Mouse (Mus musculus) intestine, embryonic 14.5 days (tissue): Measurements from ENCODE around the gene Fam76b. TPM values are rescaled to one million over a fixed set of nuclear protein-coding genes. Genes with fewer than 3 reads are reported as not detected.

Source experiments
- ATAC-seq: fragments of 200-750 bp; cut with Nextera tagmentation; replicated peaks from 2 replicates; pipeline ENCODE4 v1.8.0; 2017; ENCODE audit warnings: low read depth, moderate number of reproducible peaks, moderate TSS enrichment, moderate library complexity; ENCODE audit not compliant: low FRiP score, low TSS enrichment
- DNase-seq: peaks from one replicate; pipeline ENCODE4 v3.0.0-alpha.2; 2018; ENCODE audit warnings: low spot score
- H3K27ac ChIP-seq: fragments of 300-500 bp; sonication (generic); 2 replicates; pipeline ENCODE4 v1.5.1; 2014; ENCODE audit warnings: low read depth, mild to moderate bottlenecking, control low read depth
- H3K27me3 ChIP-seq: fragments of 300-500 bp; sonication (generic); replicated peaks from 2 replicates; pipeline ENCODE4 v1.6.1; 2014; ENCODE audit warnings: low read length, control low read depth; ENCODE audit not compliant: control insufficient read depth, insufficient read depth
- H3K36me3 ChIP-seq: fragments of 300-500 bp; sonication (generic); 2 replicates; pipeline ENCODE4 v1.6.1; 2014; ENCODE audit warnings: low read length, control low read depth; ENCODE audit not compliant: control insufficient read depth, insufficient read depth
- H3K4me1 ChIP-seq: fragments of 300-500 bp; sonication (generic); replicated peaks from 2 replicates; pipeline ENCODE4 v1.6.1; 2014; ENCODE audit warnings: low read length, control low read depth, mixed read lengths; ENCODE audit not compliant: control insufficient read depth, insufficient read depth
- H3K4me2 ChIP-seq: fragments of 300-500 bp; sonication (generic); 2 replicates; pipeline ENCODE4 v1.6.1; 2014; ENCODE audit warnings: low read length
- H3K4me3 ChIP-seq: fragments of 300-500 bp; sonication (generic); 2 replicates; pipeline ENCODE4 v1.5.1; 2014; ENCODE audit warnings: low read depth, low read length, control low read depth, mixed read lengths
- H3K9ac ChIP-seq: fragments of 300-500 bp; sonication (generic); 2 replicates; pipeline ENCODE4 v1.6.1; 2014; ENCODE audit warnings: mild to moderate bottlenecking, low read length
- H3K9me3 ChIP-seq: fragments of 300-500 bp; sonication (generic); 2 replicates; pipeline ENCODE4 v1.6.1; 2016; ENCODE audit warnings: low read length, control low read depth; ENCODE audit not compliant: control insufficient read depth
- whole genome bisulfite sequencing: fragments of 180-500 bp; shearing (Covaris S2); extraction: QIAGEN DNeasy Blood & Tissue Kit; methylation state at CpG from one replicate; pipeline ENCODE4 v1.1.7; 2014; 5-methylcytosine and 5-hydroxymethylcytosine counted together
- polyA plus RNA-seq: library from polyadenylated mRNA; unstranded; fragments of >200 nt; fragmentation: Nextera tagmentation; extraction: Ambion mirVana; gene quantifications from 2 replicates; pipeline ENCODE4 v1.2.1, GENCODE M21; 2014

The Fam76b gene
- polyA plus RNA-seq, 1 experiment from 2014 or later, result 22.4 TPM

DNA sequence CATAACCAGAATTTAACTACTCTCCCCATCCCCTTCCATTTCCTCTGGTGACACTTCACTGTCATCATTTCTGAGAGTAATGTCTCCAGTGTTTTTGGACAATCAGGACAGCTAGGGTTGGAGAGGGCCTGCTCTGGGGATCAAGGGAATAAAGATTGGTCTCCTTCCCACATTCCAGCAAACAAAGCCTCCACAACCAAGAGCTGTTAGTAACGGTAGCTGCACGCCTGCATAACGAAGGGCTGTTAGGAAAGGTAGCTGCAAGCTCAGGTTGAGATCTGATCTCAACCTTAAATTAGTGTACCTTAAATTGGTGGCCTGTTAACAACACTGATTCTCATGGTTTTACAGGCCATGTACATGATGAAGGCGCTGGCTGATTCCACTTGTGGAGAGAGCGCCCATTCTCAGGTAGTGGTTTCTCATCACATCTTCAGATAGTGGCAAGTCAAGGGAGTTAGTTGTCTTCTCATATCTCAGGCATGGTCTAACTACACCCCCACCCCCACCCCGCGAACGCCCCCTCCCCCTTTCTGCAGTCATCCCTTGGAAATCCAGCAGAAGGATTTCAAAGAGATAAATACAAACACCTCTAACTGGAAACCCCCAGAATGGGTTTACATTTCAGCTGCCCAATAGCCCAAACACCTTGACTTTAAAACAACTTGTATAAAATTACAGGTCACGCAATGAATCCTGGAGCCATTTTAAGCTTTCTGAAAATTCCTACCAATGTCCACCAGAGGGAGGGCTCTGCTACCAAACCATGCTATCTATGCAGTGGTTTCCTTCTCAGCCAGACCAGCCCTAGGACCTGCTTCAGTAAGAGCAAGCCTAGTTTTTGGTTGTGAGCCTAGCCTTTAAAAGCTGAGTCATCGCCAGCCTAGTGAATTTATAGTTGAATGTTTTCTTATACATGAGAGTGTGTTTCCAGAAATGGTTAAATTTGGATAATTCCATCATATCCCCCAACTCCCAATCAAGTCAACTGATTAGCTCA, 21.3 kb downstream of the Fam76b start:
- WGBS, result 70% methylated on average over 10 of the region's 10 CpGs
- no peak for DNase-seq

DNA sequence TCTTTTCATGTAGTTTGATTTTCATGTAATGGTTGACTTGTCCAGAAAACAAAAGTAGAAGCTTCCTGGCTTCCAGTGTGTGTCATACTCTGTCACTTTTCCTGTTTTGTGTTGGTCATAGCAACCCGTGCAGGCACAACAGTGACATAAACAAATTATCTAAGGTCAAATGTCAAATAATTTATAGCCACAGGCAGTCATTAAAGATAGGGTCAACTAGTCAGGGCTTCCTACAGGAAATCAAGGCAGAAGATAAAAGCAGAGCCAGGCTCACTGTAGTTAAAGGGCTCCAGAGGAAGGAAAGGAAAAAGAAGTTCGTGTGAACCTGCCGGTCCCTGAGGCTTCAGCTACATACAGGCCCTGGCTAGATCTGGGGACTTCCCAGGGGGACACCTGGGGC, 26.4 kb downstream of the Fam76b start:
- Histone ChIP-seq H3K27ac (no peak overlapping the region), H3K36me3 (no peaks in the 10 kb centered on the region), H3K9ac (no peak overlapping the region), H3K4me3 (no peak overlapping the region), H3K4me2 (no peak overlapping the region), H3K27me3 (no peaks in the 10 kb centered on the region), H3K4me1 (no peaks in the 10 kb centered on the region), H3K9me3 (no peaks in the 10 kb centered on the region)
- DNase-seq, result no peak
- 41% methylated on average over 3 of the region's 3 CpGs for WGBS
- no peak for ATAC-seq

More for the DNA sequence above, 21.3 kb downstream of the Fam76b start:
- H3K27me3 ChIP-seq, result no peaks in the 10 kb centered on the region
- no peak overlapping the region for H3K4me2 ChIP-seq
- H3K9ac ChIP-seq, result no peak overlapping the region
- no peak overlapping the region for H3K4me3 ChIP-seq
- H3K36me3 ChIP-seq, result peaks cover 8% of the 10 kb centered on the region
- H3K4me1 ChIP-seq, result no peaks in the 10 kb centered on the region
- ATAC-seq, result no peak; the same call in 1 of the 2 replicates
- no peaks in the 10 kb centered on the region for H3K9me3 ChIP-seq
- no peak overlapping the region for H3K27ac ChIP-seq

DNA sequence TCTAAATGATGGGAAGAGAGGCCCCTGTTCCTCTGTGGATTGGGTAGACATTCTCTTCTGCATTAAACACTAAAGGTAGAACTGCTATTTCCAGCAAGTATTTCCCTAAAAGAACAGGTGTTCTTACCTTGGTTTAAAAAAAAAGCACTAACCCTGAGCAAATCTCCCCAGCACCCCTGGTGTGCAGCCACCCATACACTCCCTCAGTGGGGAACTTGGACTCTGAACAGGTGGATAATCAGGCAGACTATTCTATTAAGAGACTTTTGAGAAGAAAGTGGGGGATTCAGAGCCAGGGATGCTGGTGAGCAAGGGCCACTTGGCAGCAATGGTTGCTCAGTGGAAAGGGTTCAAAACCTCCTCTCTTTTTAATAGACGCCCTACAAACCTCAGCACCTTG, 28.7 kb downstream of the Fam76b start:
- Histone ChIP-seq H3K27me3 (no peaks in the 10 kb centered on the region), H3K4me3 (no peak overlapping the region), H3K9me3 (no peaks in the 10 kb centered on the region), H3K9ac (no peak overlapping the region), H3K4me2 (no peak overlapping the region), H3K4me1 (no peaks in the 10 kb centered on the region), H3K27ac (no peak overlapping the region), H3K36me3 (no peaks in the 10 kb centered on the region)
- DNase-seq (no peak), ATAC-seq (no peak)
- 76% methylated on average over 1 of the region's 1 CpGs for WGBS

DNA sequence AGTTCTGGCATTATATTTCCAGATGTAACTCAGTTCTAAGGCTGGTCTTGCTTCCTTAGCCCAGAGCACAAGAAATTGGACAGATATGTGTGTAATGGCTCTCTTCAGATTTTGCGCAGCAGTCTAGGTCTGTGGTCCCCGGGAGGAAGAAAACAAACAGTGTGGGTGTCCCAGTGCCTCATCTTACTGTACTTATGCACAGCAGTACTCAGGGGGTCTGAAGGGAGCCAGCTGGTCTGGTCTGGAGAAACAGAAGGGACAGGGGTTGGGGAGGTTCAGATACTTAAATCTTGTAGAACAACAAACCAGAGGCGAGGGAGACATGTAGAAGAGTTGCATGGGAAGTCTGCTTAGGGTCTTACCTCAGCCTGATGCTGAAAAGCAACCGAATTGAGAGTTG, 29.3 kb downstream of the Fam76b start:
- H3K27me3 ChIP-seq, result no peaks in the 10 kb centered on the region
- 62% methylated on average over 4 of the region's 4 CpGs for WGBS
- ATAC-seq, result no peak
- no peaks in the 10 kb centered on the region for H3K9me3 ChIP-seq
- H3K27ac ChIP-seq, result no peak overlapping the region
- no peaks in the 10 kb centered on the region for H3K4me1 ChIP-seq
- no peak overlapping the region for H3K4me2 ChIP-seq
- no peak for DNase-seq
- H3K9ac ChIP-seq, result no peak overlapping the region
- no peaks in the 10 kb centered on the region for H3K36me3 ChIP-seq
- H3K4me3 ChIP-seq, result no peak overlapping the region

DNA sequence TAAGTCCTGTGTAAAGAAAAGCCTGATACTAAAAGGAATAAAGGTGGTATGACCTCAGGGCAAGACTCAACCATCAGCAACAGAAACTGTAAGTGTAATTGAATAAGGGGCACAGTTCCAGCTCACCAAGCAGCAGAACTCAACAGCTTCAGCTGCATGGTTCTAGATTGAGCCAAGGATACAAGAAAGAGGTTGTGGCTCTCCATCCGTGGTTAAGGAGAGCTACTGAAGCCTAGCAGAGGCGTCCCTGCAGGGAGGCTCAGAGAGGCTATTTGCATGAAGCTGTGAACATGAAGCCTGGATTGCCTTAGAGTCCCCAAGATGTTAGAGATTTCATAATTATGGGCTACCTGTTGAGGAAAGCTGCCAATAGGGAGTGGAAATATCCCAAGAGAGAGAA, 40.1 kb downstream of the Fam76b start:
- H3K4me2 ChIP-seq, result no peak overlapping the region
- H3K36me3 ChIP-seq, result no peaks in the 10 kb centered on the region
- WGBS, result 58% methylated on average over 2 of the region's 2 CpGs
- no peak overlapping the region for H3K27ac ChIP-seq
- H3K9ac ChIP-seq, result no peak overlapping the region
- no peak overlapping the region for H3K4me3 ChIP-seq
- no peaks in the 10 kb centered on the region for H3K27me3 ChIP-seq
- H3K4me1 ChIP-seq, result no peaks in the 10 kb centered on the region
- ATAC-seq (no peak), DNase-seq (no peak)
- no peaks in the 10 kb centered on the region for H3K9me3 ChIP-seq

DNA sequence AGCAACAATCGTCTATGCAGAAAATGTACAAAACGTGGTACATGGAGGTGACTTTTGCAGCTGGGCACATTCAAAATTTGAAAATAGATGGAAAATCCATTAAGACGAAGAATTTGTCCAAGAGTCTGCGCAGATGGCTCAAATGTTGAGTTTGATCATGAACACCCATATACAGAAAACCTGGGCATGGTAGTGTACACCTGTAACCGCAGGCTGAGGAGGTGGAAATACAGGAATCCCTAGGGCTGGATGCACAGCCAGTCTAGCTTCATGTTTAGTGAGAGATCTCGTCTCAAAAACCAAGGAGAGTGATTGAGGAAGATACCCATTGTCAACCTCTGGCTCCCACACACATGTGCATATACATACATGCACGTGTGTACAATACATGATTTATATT, 44.1 kb downstream of the Fam76b start:
- DNase-seq, result no peak
- Histone ChIP-seq H3K9me3 (no peaks in the 10 kb centered on the region), H3K4me1 (no peaks in the 10 kb centered on the region), H3K4me3 (no peak overlapping the region), H3K27me3 (no peaks in the 10 kb centered on the region), H3K9ac (no peak overlapping the region), H3K27ac (no peak overlapping the region), H3K36me3 (no peaks in the 10 kb centered on the region), H3K4me2 (no peak overlapping the region)
- ATAC-seq, result no peak
- WGBS, result 86% methylated on average over 7 of the region's 7 CpGs

DNA sequence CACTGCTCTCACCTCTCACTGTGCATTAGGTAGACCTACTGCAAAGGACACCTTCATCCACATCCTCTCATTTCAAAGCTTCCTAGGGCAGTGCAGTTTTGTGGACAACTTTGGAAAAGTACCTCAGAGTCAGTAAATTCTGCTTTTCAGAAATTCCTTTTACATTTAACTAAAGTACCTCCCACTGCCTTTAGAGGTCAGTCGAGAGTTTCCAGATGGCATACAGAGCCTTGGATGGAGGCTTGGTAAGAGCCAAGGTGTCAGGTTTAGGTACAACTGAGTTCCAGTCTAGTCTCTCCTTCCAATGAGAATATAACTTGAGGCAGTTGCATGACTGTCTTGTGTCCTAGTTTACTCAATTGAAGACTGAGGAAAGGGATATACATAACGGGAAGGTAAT, 46.8 kb downstream of the Fam76b start:
- DNase-seq, result no peak
- WGBS, result 42% methylated on average over 2 of the region's 2 CpGs
- Histone ChIP-seq H3K27me3 (no peaks in the 10 kb centered on the region), H3K9ac (no peak overlapping the region), H3K36me3 (no peaks in the 10 kb centered on the region), H3K9me3 (no peaks in the 10 kb centered on the region), H3K4me2 (no peak overlapping the region), H3K4me1 (no peaks in the 10 kb centered on the region), H3K27ac (no peak overlapping the region), H3K4me3 (no peak overlapping the region)
- ATAC-seq, result no peak

DNA sequence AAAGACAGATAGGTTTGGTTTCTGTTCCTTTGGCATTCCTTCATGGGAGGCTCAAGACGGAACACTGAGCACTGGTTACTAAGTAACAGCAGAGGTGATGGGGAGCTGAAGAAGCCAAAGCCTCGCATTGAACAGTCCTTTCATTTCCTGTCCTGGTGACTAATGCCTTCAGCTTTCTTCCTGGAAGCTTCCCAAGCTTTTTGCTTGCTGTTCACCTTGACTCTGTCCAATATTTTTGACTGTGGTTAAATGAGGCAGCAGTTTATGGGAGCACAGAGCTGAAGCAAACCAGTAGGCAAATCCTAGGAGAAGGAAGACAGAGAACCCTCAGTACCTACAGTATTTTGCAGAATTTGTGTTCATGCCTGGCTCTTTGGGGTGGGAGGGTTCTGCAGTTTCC, 47.8 kb downstream of the Fam76b start:
- no peak overlapping the region for H3K27ac ChIP-seq
- WGBS, result 32% methylated on average over 2 of the region's 2 CpGs
- no peaks in the 10 kb centered on the region for H3K27me3 ChIP-seq
- no peak for DNase-seq
- H3K36me3 ChIP-seq, result no peaks in the 10 kb centered on the region
- no peak for ATAC-seq
- H3K9me3 ChIP-seq, result no peaks in the 10 kb centered on the region
- no peaks in the 10 kb centered on the region for H3K4me1 ChIP-seq
- no peak overlapping the region for H3K4me2 ChIP-seq
- no peak overlapping the region for H3K9ac ChIP-seq
- no peak overlapping the region for H3K4me3 ChIP-seq

DNA sequence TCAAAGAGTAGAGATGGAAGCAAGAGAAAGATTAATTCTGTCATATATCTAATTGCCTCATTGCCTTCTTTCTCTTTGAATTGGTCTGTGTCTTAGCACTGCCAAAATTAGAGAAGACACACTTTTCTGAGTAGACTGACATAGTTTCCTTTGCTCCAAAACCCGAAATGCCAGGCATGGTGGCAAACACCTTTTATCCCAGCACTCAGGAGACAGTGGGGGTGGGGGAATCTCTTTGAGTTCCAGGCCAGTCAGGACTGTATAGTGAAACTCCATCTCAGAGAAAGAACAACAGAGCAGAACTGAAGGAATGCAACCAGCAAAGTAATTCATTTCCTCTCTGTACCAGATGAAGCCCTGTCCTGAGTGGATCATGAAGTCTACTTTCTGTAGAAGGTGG, 53.2 kb downstream of the Fam76b start:
- Histone ChIP-seq H3K4me2 (no peak overlapping the region), H3K9ac (no peak overlapping the region), H3K27ac (no peak overlapping the region), H3K4me3 (no peak overlapping the region), H3K9me3 (no peaks in the 10 kb centered on the region), H3K27me3 (no peaks in the 10 kb centered on the region), H3K4me1 (no peaks in the 10 kb centered on the region), H3K36me3 (no peaks in the 10 kb centered on the region)
- no peak for DNase-seq
- no peak for ATAC-seq
- 39% methylated on average over 1 of the region's 1 CpGs for WGBS
